Mouse (Mus musculus) activated CD4-positive, CD25-positive, alpha-beta regulatory T cell, adult 4 months (primary cell): Measurements from ENCODE around the gene Prkag1. TPM values are rescaled to one million over a fixed set of nuclear protein-coding genes. Genes with fewer than 3 reads are reported as not detected.
"Not testable (repeated sequence)": the region's sequence is repeated elsewhere in the genome, so short reads cannot be mapped to it uniquely, and the experiment has no call there.

ENCODE experiments used
- ATAC-seq: one replicate; pipeline ENCODE4 v1.8.0; 2017
- polyA plus RNA-seq, 2 experiments: library from polyadenylated mRNA; unstranded; fragments of 100-300 nt; shearing (Covaris generic); gene quantifications; one replicate each; pipeline ENCODE4 v1.2.1; 2017

The Prkag1 gene
- polyA plus RNA-seq, 2 experiments from 2014 or later: 98.2 to 133 TPM

DNA sequence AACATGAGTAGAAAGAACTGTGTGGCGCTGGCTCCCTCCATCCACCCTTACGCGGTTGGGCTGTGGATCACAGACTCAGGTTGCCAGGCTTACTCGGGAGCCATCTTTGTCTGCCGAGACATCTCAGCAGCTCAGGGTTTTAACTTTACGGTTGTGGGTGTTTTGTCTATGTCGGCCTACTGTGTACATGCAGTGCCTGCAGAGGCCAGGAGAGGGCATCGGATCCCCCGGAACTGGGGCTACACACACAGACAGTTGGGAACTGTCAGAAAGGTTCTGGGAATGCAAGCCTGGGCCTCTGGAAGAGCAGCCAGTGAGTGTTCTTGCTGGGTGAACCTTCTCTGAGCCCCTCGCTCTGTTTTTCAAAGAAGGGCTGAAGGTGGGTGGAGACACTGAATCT is 9.9 kb downstream of the Prkag1 start:
- no peak for ATAC-seq

DNA sequence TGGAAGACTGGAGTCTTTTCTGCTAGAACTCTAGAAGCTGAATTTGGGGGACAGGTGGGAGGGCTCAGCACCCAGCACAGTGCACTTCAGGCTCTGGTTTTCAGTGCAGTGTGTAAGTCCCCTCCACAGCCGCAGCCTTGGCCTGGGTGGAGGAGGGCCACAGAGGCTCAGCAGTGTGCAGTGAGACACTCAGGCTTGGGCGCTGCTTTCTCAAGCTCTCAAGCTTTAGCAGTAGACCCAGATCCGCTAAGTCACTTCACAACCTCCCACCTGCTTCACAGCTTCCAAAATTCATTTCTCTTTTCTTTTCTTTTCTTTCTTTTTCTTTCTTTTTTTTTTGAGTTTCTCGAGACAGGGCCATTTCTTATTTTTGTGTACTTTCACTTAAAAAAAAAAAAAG is 10.4 kb downstream of the Prkag1 start:
- no peak for ATAC-seq

DNA sequence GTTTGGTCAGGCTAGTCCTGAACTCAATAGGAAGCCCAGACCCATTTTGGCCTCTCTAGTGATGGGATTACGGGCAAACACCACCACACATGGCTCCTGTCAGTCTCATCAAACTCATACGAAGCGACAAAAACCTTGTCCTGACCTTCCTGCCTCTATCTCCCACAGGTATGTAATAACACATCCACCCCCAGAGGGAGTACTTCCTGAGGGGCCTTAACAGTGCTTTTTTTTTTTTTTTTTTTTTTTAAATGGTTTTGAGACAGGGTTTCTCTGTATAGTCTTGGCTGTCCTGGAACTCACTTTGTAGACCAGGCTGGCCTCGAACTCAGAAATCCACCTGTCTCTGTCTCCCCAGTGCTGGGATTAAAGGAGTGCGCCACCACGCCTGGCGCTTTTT is 13.2 kb downstream of the Prkag1 start:
- ATAC-seq: no peak

DNA sequence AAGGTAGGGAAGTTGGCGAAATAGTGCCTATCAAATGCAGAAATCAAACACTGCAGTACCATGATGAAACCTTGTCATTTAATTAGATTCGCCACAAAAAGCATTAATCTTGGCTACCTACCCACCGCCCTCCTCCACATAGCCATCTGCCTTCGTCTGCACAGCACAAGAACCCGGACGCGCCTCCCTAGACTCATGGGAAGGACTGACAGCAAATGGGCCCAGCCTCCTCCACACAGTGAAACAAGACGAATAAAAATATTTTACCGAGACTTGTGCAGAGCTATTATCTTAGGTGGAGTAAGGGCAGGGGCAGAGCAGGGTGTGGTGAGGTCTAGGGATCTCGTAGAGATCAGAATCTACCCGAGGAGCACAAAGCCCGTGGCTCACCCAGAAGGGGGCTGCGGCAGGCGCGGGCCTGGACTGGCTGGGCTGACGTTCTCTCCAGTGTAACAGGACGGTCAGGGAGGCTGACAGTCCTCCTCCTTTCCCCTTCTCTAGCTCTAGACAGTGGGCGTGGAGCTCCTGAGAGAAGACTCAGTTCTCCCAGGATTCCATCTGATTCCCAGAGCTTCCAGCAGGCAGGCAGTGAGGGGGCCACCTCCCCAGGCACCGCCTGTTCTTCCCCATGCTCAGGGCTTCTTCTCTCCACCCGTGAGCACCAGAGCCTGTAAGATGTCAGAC is 18.4 kb downstream of the Prkag1 start:
- no peak for ATAC-seq

DNA sequence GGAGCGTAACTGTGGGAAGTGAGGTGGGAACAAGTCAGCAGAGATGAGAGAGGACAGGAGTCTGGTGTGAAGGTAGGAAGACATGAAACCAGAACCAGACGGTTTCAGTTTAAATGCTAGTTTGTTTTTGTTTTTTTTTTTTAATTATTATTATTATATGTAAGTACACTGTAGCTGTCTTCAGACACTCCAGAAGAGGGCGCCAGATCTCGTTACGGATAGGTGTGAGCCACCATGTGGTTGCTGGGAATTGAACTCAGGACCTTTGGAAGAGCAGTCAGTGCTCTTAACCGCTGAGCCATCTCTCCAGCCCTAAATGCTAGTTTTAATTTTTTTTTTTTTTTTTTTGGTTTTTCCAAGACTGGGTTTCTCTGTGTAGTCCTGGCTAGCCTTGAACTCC is 21.1 kb downstream of the Prkag1 start:
- ATAC-seq: not testable (repeated sequence)

DNA sequence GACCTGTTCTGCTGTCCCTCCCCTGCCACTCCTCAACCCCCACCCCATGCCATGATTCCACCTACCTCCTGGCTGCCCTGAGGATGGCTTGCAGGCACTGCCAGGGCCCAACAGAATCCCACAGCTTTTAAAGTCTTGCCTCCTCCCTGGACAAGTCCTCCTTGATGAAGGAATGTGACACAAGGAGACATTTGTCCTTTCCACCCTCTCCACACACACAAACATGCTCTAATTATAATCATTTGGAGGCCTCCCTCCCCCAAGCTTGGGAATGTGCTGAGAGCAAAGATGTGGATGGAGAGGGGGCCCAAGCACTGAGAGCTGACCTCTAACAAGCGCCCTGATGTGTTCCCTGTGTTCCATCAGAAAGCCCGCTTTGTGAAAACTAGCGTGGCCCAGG is 21.9 kb downstream of the Prkag1 start, which contains the start of gene Ddn:
Ddn (minus strand) TSS at position 101 of the 400 bp plus-strand sequence.
- no peak for ATAC-seq

DNA sequence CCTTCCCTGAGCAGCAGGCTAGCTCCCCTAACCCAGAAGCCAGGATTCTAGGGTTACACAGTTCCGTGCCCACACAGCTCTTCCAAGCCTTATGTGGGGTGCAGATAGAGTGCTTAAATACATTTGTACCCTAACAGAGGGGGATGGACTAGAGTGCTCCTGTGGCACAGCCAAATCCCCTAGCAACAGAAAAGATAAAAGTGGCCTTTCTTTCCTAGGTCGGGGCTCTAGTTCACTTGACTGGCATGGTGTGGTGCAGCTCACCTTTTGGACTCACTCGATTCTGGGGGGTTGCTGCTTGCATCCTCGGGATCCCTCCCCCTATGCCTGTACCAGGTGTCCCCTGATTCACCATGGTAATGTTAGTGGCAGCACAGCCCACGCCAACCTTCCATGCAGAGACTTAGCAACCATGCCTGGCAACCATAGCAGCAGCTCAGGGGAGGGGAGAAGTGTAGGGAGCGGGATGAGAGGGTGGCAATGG is 22.6 kb downstream of the Prkag1 start:
- ATAC-seq: no peak

DNA sequence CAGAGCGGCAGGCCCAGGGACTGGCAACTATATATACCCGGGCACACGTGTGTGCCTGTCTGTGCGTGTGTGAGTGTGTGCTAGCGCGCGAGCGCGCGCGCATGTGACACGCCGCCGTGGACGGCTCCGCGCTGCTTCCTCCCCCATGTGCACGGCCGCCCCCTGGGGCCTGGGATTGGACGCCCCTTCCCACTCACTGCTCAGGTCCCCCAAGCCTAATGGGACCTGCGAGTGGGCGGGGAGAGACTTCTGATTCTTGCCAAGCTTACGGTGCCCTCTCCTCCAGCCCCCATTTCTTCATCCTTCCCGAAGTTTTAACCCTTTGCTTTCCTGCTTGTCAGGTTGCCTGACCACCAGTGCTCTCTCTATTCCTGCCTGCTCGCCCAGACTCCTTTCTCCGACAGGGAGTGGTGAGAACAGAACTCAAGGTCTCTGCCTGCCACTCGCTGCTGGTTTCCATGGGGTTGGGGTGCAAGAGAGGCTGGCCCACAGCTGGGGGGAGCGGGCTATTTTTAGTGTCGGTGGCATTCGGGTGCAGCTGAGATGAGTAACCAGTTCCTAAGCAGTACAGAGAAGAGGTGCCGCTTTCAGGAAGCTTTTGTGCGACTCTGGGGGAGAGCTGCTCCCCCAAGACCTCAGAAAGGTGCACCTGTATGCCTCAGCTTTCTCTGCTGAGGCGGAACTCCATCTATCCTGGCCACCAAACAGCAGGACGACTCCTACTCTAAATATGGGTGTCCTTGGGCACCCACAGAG is 23.2 kb downstream of the Prkag1 start:
- ATAC-seq: peak; percentile 37

DNA sequence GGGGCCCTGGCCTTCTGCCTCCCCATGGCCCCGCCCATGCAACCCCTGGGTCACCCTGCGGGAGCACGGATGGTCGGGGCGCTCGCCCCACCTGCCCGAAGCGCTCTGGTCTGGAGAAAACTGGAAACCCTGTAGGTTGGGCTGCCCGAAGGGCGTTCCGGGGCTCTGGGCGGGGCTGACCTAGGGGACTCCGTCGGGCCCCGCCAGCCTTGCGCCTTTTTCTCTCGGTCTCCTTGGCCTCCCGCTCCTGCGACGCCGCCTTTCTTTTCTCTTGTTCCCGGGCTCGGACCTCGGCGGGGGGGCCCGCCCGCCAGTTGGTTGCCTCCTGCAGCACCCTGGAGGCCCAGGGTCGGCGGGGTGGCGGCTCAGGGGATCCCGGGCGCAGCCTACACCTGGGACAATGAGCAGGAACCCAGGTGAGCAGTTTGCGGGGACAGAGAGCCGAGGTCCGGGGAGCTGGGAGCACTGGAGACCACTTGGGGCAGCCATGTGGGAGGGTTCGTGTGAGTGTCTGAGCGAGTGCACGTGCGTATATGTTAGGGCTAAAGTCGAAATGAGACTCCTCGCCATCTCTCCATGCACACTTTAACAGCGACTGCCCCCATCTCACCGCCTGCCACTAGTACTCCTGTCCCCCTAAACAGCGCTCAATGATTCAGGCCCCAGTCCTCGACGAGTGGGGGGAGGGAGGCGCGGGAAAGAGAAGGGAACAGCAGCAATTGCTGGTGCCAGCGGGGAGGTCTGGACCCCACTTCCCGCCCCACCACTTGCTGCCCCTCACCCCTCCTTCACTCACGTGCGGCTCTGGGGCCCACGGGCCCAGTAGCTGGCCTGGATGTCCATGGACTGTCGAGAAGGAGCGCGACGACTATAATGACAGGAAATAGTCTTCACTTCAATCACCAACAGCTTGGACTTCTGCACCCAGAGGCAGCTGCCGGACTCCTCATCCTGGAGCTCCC is 24.2 kb downstream of the Prkag1 start:
- ATAC-seq: no peak

DNA sequence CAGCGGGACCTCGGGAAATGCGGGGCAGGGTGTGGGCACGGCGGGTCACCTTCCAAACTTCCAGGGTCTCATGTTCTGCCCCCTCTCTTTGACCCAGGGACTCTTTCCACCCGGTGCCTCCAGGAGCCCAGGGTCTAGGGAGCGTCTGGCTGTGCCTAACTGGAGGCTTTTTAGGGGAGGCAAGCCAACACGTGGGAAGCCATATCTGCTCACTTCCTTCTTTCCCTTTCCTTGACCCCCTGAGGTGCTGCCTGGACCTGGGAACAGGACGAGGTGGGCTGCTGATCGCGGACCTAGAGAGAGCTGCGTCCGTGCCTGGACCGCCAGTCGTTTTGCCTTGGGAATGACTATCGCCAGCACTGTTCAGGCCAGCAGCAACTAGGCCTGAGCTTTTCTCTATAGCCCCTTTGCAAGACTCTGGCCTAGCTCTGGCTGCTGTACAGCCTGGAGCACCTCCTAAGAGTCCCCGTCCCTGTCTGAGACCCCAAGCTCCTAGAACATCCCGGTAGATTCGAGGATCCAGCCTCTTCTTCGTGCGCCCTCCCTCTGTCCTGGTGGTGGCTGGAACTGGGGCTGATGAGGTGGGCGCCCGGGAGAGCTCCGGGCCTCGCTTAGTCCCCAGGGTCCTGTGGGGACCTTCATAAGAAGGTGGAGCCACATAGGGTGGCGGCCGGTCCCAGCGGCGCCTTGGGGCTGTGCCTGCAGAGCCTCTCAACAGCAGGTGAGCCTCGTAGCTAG is 25.1 kb downstream of the Prkag1 start:
- ATAC-seq: no peak

DNA sequence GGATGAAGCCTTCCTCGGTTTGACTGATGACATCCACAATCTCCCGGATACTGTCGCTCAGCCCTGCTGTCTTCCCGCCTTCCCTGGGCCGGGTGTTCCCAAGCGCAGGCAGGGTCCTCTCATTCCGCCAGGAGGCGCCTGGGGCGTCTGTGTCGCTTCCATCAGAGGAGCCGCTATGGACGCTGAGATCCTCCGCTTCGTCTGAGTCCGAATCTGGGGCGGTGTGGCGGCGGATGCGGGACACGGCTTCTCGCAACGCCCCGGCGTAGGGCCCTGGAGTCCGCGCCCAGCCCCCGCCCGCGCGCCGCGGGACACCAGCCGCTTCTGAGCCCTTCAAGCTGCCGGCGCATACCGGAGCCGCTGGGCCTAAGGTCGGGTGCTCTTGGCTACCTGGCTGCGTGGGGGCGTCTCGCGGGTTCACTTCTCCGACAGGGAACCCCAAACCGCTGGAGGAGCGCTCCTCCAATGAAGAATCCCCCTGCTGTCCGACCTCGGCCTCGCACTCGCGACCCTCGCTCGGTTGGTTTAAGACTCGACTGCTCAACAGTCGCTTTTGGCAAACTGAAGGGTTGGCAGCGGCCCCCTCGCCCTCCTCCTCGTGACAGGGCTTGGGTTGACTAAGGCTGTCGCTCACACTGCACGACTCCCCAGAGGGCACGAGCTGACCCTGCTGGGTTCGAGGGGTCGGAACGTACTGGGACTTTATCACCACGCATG is 25.8 kb downstream of the Prkag1 start:
- ATAC-seq: peak; percentile 15

DNA sequence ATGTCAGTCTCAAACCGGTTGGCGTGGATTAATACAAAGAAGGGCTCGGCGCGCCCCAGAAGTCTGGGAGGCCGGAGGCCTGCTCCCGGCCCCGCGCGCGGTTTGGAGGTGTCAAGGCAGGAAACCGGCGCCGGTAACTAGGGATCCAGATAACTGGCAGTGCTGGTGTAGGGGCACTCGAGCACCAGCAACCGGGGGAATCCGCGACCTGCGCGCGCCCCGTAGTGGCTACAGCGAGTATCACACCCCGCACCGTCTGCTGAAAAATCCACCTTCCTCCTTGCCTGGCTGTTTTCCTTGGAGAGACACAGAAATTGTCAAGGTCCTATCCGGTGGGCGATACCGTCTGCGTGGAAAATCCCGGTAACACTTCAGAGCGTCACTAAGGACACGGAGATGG is 27.3 kb downstream of the Prkag1 start:
- peak; percentile 34 for ATAC-seq

DNA sequence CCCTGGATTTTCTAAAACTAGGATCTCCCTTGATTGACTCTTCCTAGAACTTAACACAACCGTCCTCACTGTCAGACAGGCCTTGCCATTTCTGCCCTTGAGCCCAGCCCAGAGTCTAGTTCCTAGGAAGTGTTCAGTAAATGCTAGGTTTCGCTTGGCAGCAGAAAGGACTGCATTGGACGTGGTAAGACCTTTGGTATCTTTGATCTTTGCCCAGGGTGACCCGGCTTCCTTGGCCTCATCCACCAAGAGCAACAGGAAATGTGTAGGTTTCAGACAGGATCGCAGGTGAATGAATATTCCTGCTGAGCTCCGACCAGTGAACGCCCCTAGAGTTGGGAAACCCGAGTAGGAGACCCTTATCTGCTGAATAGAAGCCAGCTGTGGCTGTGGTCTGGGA is 28.4 kb downstream of the Prkag1 start:
- ATAC-seq: no peak

DNA sequence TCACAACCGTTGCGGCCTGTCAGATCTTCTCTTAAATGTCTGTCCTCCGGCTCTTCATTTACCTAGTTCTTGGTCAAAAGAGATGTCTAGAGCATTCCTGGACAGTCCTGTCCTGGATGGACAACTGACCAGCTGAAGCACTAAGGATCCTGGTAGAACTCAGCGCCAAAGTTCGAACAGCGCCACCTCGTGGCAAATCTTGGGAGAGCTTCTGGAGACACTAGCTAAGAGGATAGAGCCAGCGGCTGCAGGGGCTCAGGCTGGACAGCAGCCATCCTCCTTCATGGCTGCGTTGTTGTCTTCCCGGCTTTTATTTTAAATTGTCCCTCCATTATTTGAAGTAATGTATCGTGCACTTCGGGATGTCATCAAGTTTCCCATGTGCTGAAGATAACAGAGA is 31.9 kb downstream of the Prkag1 start:
- ATAC-seq: peak; percentile 45

DNA sequence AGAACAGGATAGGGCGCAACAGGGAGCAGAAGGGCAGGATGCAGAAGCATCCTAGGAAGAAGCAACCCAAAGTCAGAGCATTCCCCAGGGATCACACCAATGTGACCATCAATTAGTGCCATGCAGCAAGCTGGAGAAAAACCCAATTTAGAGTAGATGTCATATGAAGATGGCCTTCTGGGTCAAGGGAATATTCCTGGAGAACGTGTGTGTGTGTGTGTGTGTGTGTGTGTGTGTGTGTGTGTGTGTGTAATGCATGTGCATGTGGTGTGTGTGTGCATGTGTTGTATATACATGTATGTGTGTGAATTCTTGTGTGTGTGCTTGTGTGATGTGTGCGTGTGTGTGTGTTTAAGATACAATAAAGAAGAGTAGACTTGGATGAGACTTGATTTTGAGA is 32.4 kb downstream of the Prkag1 start:
- ATAC-seq: no peak

DNA sequence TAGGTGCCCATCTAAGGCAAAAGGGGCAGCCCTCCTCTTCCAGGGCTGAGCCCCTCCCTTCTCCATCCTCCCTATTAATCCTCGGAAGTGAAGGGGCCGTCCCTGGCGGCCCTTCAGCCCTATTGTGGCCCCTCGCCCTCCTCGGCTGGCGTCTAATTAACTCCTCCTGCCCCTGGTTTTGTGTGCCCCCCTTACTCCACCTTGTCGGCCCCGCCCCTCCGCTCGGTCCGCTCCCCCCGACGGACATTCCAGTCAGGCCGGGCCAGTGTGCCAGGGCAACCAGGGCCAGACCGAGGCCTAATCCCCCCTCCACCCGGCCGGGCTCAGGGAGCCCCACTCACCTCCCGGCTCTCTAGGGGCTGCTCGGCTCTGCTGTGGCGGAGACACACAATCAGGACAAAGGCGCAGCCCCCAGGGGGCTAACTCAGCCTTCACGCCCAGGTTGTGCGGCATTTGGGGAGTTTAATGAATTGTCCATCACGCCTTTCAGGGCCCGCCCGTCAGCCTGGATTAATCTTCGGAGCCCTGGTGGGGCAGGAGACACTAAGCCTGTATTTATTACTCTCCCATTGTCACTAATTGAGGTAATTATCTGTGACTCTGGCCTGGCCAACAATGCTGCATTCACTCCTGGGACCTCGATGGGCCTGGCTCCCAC is 33.4 kb downstream of the Prkag1 start:
- no peak for ATAC-seq

DNA sequence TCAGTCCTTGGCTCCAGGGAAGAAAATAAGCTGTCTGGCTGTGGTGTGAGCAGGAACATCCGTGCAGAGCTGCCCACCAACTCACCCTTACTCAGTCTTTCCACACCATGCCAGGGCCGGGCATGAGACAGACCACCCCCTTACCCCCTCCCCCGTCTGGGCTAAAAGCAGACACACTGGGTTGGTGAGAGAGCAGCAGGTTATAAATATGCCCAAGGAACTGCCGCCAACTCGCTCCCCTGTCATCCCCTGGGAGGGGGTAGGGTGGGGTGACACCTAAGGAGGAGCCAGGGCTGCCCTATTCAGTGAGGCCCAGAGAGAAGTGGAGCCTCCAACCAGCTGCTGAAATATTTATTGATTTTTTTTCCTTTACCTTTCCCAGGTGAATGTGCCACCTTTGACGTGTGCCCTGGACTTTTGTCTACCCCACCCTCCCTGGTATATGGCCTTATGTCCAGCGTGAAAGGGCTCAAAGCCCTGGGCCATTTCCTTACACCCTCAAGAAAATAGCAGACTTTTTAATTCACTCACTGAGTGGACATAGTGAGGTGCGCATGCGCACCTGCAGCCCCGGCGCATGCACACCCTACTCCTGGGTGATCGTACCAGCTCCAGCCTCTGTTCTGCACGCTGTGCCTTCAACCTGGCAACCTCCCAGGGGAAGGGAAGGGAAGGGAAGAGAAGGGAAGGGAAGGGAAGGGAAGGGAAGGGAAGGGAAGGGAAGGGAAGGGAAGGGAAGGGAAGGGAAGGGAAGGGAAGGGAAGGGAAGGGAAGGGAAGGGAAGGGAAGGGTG is 34.3 kb downstream of the Prkag1 start:
- ATAC-seq: no peak

DNA sequence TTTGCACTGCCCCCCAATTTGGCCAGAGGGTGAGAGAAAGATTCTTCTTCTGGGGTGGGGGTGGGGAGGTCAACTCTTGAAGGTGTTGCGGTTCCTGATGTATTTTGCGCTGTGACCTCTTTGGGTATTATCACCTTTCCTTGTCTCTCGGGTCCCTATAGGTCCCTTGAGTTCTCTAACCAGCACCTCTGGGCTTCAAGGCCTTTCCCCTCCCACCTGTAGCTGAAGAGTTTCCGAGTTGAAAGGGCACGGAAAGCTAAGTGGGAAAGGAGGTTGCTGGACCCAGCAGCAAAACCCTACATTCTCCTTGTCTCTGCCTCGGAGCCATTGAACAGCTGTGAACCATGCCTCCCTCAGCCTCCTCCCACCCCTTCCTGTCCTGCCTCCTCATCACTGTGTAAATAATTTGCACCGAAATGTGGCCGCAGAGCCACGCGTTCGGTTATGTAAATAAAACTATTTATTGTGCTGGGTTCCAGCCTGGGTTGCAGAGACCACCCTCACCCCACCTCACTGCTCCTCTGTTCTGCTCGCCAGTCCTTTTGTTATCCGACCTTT is 38.1 kb downstream of the Prkag1 start:
- ATAC-seq: no peak

DNA sequence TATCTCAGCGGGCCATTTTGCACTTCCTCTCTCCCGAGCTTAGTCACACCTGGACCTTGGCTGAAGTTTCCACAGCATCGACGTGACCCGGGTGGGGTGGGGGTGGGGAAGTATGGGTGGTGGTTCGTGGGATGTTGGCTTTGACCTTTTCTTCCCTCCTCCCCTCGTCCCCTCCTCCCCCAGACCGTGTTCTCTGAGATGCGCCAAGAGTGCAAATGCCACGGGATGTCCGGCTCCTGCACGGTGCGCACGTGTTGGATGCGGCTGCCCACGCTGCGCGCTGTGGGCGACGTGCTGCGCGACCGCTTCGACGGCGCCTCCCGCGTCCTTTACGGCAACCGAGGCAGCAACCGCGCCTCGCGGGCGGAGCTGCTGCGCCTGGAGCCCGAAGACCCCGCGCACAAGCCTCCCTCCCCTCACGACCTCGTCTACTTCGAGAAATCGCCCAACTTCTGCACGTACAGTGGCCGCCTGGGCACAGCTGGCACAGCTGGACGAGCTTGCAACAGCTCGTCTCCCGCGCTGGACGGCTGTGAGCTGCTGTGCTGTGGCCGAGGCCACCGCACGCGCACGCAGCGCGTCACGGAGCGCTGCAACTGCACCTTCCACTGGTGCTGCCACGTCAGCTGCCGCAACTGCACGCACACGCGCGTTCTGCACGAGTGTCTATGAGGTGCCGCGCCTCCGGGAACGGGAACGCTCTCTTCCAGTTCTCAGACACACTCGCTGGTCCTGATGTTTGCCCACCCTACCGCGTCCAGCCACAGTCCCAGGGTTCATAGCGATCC is 38.9 kb downstream of the Prkag1 start:
- no peak for ATAC-seq
